Mouse (Mus musculus) heart, postnatal 0 days (tissue): ENCODE data around the gene Pdhx.

ENCODE experiments used
- CTCF ChIP-seq: IDR thresholded peaks from 2 replicates; pipeline ENCODE4 v1.5.1; 2016; ENCODE audit warnings: antibody characterized with exemption, control low read depth, low read depth
- EP300 ChIP-seq: IDR thresholded peaks from 2 replicates; pipeline ENCODE4 v1.6.1; 2016; ENCODE audit warnings: antibody characterized with exemption, low read depth

- TF ChIP-seq CTCF (no peak), EP300 (no peak)
These were observed 75.4 kb downstream of the Pdhx start for GRCm38 (mm10) chr2:102997874-102998273.
